Mouse (Mus musculus) cerebellum, postnatal 36 days (tissue): ENCODE measurements around the gene Zfp113.
"Not testable (repeated sequence)": the region's sequence is repeated elsewhere in the genome, so short reads cannot be mapped to it uniquely, and the experiment has no call there.

Experiments
- DNase-seq, 2 experiments: peaks; one replicate each; pipeline ENCODE4 v3.0.0; 2021 to 2022; ENCODE audit warnings: mixed read lengths in 2 of 2

Zfp113 gene

GRCm38 (mm10) chr5:138137257-138137656, 18.3 kb downstream of the Zfp113 start:
- DNase-seq = no peak

DNA sequence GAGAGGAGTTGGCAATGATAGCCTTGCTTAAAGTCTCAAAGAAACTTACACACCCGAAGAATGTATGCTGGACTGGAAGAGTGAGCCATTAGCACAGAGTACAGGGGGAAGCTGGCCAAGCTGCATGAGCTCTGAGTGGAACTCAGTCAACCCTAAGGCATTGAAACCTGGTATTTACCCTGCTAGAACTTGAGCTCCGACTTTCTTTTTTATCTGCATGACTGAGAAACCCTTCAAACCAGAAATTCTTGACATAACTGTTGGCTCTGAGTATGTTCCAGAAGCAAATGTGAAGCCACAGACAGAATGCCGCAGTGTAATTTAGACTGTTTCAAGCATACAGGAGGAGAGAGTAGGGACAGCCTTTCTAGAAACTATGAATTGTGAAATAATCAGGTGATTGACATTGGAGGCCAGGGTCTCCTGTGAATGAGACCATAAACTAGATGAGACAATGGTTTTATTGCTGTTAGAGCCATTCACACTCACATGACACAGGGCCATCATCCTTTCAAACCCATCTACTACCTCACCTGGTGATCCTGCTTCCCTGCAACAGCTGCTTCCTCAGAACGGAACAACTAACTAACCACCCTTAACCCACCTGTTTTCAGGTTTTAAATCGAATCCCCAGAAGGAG, 23.0 kb downstream of the Zfp113 start:
- no peak for DNase-seq

DNA sequence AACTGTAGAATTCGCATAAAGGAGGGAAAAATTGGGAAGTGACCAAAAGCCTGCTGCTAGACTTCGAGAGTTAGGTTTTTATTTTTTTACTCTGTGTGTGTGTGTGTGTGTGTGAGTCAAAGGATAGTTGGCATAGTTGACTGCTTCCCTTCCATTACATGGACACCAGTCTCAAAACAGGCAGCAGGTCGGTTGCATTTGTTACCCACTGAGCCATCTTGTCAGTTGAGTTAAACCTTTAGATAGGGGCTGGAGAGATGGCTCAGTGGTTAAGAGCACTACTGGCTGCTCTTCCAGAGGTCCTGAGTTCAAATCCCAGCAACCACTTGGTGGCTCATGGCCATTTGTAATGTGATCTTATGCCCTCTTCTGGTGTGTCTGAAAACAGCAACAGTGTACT, 37.5 kb downstream of the Zfp113 start:
- no peak for DNase-seq

DNA sequence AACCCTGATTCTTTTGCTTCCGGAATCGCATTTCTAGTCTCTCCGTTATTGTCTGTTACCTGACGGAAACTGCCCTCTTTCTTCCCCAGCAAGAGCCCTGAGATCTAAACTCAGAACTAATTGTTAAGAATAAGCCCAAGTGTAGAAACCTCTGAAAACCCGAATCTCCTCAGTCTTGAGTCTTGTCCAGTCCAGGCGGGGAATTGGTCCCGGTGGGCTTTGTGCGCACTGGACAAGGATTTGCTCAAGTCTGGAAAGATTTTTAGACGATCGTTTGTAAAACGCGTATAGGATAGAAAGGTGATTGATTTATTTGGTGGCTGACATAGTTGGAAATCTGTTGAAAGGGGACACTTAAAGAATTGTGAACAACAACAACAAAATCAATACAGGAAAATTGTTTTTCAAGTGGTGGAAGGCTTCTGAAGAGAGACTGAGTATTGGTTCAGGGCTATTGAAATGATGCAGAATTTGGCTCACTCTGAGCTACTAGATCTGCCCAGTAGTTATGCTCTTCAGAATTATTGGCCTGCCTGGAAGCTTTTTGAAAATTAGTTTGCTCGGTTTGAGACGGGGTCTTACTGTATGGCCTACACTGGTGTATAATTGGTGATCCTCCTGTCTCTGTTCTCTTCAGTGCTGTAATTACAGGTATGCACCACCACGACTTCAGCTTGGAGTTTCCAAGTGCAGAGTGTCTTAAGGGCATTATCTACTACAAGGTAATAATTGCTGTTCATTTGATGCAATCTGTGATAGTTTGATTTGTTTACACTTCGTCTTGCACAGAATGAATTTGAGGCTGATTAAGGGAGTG, 38.1 kb downstream of the Zfp113 start:
- DNase-seq = no peak

- peak; percentile 84 to 88 for DNase-seq
These were observed 39.0 kb downstream of the Zfp113 start, which contains the start of gene Zscan21 for GRCm38 (mm10) chr5:138116255-138117198. Gene Zscan21 (plus strand): TSS chr5:138116903.

GRCm38 (mm10) chr5:138109847-138110396, 45.6 kb downstream of the Zfp113 start:
- DNase-seq = not testable (repeated sequence)

DNA sequence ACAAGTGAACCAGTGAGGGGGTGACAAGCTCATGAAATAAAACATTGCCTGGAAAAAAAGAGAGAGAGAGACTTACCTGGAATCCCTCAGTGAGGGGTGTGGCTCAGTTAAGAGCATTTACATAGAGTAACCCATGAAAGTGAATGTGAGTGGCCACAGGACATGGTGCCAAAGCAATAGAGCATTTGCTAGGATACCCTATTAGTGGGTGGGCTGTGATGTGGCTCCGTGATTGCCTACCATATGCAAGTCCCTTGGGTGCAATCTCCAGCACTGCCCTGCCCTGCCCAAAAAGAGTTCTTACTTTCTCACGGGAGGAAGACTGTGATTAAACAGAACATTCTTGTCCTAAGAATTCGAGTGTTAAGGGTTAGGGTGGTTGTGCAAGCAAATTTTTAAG, 48.4 kb downstream of the Zfp113 start:
- no peak for DNase-seq

- DNase-seq = no peak
These were observed 50.6 kb downstream of the Zfp113 start for GRCm38 (mm10) chr5:138104976-138105375.

DNA sequence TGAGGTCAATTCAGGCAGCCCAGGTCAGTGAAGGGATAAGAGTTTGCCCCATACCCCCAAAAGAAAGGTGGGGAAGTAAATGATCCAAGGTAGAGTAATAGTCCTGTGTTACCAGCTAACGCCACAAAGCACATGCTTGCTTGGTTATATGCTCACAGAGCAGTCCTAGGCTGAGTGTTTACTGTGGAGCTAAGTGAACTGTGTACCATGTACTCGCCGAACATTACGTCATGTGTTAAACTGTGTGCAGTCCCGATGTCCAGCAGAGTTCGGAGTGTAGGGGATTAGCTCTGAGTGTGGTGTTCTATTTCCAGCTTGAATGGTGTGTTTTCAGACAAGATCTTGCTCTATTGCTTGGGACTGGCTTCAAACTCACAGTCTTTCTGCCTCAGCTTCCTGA, 61.1 kb downstream of the Zfp113 start:
- DNase-seq = no peak

DNA sequence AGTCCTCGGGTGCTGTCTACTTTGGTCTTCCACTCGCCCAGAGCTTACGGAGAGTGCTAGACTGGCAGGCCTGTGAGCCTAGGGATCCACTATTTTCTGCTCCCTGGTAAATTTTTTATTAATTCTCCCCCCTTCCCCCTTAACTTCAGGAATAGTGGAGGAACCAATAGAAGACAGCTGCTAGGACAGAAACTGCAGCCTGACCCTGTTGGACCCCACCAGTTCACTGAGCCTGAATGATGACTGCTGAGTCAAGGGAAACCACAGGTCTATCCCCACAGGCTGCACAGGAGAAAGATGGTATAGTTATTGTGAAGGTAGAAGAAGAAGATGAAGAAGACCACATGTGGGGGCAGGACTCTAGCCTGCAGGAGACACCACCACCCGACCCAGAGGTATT, 62.8 kb downstream of the Zfp113 start:
- DNase-seq = no peak

DNA sequence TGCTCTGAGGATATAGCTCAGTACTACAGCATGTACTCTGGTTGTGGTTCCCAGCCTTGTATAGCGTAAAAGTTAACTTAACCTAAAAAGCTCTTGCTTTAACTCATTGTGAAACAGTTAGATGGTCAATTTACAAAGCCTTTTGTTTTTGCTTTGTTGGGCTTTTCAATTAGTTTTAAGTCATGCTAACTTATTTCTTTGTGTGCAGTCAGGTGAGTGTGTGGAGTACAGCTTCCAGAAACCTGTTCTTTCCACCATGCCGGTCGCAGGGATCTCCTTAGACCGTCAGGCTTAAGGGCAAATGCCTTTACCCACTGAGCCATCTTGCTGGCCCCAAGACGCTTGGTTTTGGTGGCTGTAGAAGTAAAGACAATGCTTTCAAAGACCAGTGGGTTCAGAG, 64.8 kb downstream of the Zfp113 start:
- no peak for DNase-seq

GRCm38 (mm10) chr5:138090271-138090670, 65.3 kb downstream of the Zfp113 start:
- DNase-seq = no peak
